Mouse (Mus musculus) liver, embryonic 15.5 days (tissue): ENCODE results near the gene Yipf2. TPM values are rescaled to one million over a fixed set of nuclear protein-coding genes. Genes with fewer than 3 reads are reported as not detected.
A peak's percentile ranks its signal among the peaks of the same experiment; 100 is the strongest.

Experiments
- ATAC-seq: fragments of 200-750 bp; cut with Nextera tagmentation; 2 replicates; pipeline ENCODE4 v1.8.0; 2017; ENCODE audit warnings: moderate number of reproducible peaks, mild to moderate bottlenecking, moderate library complexity; ENCODE audit not compliant: insufficient read depth
- H3K27ac ChIP-seq: fragments of 300-500 bp; sonication (generic); replicated peaks from 2 replicates; pipeline ENCODE4 v1.5.1; 2015; ENCODE audit warnings: mild to moderate bottlenecking, inconsistent platforms
- H3K27me3 ChIP-seq: fragments of 300-500 bp; sonication (generic); 2 replicates; pipeline ENCODE4 v1.6.1; 2015; ENCODE audit warnings: mild to moderate bottlenecking, inconsistent platforms
- H3K36me3 ChIP-seq: fragments of 300-500 bp; sonication (generic); replicated peaks from 2 replicates; pipeline ENCODE4 v1.6.1; 2015; ENCODE audit warnings: moderate library complexity, mild to moderate bottlenecking, inconsistent platforms
- H3K4me1 ChIP-seq: fragments of 300-500 bp; sonication (generic); replicated peaks from 2 replicates; pipeline ENCODE4 v1.6.1; 2015; ENCODE audit warnings: inconsistent platforms
- H3K4me2 ChIP-seq: fragments of 300-500 bp; sonication (generic); 2 replicates; pipeline ENCODE4 v1.6.1; 2015; ENCODE audit warnings: moderate library complexity, mild to moderate bottlenecking, inconsistent platforms
- H3K4me3 ChIP-seq: fragments of 300-500 bp; sonication (generic); replicated peaks from 2 replicates; pipeline ENCODE4 v1.5.1; 2015; ENCODE audit warnings: mild to moderate bottlenecking, inconsistent platforms
- H3K9ac ChIP-seq: fragments of 300-500 bp; sonication (generic); 2 replicates; pipeline ENCODE4 v1.6.1; 2015; ENCODE audit warnings: moderate library complexity, mild to moderate bottlenecking, inconsistent platforms
- H3K9me3 ChIP-seq: fragments of 300-500 bp; sonication (generic); replicated peaks from 2 replicates; pipeline ENCODE4 v1.6.1; 2016; ENCODE audit warnings: inconsistent platforms
- WGBS: fragments of 180-500 bp; shearing (Covaris S2); methylation state at CpG from one replicate; pipeline ENCODE4 v1.1.7; 2015; ENCODE audit warnings: mixed read lengths; ENCODE audit not compliant: insufficient replicate concordance; 5-methylcytosine and 5-hydroxymethylcytosine counted together
- polyA plus RNA-seq: library from polyadenylated mRNA; unstranded; fragments of >200 nt; fragmentation: Nextera tagmentation; extraction: Ambion mirVana; gene quantifications from 2 replicates; pipeline ENCODE4 v1.2.1, GENCODE M21; 2015

Yipf2 gene
- polyA plus RNA-seq, 1 experiment from 2014 or later = 10.9 TPM

DNA sequence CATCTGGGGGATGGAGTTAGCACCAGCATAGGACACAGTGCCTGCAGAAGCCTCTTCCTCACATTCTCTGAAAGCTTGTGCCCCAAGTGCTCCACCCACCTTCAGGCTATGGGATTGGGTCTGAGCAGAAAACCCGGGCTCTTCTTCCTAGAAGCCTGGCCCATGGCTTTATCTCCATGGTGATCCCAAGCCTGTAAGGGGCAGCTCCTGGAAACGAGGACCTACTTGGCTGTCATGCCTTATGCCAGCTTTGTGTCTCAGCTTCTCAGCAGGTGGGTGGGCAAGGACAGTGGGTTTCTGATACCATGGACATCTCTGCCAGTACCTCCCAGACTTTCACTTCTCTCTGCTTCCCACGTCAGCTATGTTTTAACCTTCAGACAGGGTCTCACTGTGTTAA, 14.4 kb downstream of the Yipf2 start:
- Histone ChIP-seq H3K36me3 (peaks cover 89% of the 10 kb centered on the region), H3K4me2 (no peak overlapping the region), H3K9me3 (no peaks in the 10 kb centered on the region), H3K27me3 (no peaks in the 10 kb centered on the region), H3K4me3 (no peak overlapping the region), H3K27ac (no peak overlapping the region), H3K4me1 (no peaks in the 10 kb centered on the region), H3K9ac (no peak overlapping the region)
- no peak for ATAC-seq
- 75% methylated on average over 3 of the region's 3 CpGs for WGBS

DNA sequence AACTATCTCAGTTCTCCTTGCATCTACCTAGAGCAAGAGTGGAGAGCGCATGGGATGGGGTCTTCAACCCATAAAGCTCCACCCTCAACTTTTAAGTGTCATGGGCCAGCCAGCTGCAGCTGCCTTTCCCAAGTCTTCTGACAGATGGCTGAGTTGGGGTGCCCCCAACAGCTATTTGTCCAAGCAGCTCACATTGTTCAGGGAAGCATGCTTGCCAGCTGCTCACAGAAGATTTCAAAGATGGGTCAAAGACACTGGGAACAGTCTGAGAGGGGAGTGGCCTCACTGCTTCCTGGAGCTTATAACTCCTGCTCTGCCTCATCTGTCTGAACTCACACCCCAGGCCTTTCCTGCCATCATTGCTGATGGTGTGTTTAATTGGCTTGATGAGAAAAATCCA, 16.3 kb downstream of the Yipf2 start:
- H3K27me3 ChIP-seq = no peaks in the 10 kb centered on the region
- no peak overlapping the region for H3K4me3 ChIP-seq
- no peak overlapping the region for H3K9ac ChIP-seq
- 91% methylated on average over 1 of the region's 1 CpGs for WGBS
- H3K36me3 ChIP-seq = peaks cover 90% of the 10 kb centered on the region
- no peak overlapping the region for H3K27ac ChIP-seq
- no peak for ATAC-seq
- no peaks in the 10 kb centered on the region for H3K9me3 ChIP-seq
- H3K4me2 ChIP-seq = no peak overlapping the region
- H3K4me1 ChIP-seq = no peaks in the 10 kb centered on the region

DNA sequence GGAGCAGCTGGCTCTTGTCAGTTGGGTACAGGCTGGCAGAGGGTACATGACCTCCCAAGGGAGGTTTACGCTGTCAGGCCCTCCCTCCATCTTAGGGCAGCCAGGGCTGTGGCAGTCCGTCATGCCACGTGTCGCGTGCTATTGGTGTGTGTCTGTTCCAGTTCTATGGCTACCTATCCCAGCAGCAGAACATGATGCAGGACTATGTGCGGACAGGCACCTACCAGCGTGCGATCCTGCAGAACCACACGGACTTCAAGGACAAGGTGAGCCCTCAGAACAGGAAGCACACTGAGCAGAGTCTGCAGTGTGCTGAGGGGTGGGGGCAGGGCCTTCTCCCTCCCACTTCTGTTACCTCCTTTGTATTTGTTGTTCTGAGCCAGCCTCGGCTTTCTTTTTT, 17.4 kb downstream of the Yipf2 start:
- Histone ChIP-seq H3K27ac (no peak overlapping the region), H3K4me2 (no peak overlapping the region), H3K4me3 (no peak overlapping the region), H3K9me3 (no peaks in the 10 kb centered on the region), H3K27me3 (no peaks in the 10 kb centered on the region), H3K36me3 (peaks cover 89% of the 10 kb centered on the region), H3K4me1 (peaks cover 3% of the 10 kb centered on the region; the same call in 1 of the 2 replicates), H3K9ac (no peak overlapping the region)
- no peak for ATAC-seq
- 85% methylated on average over 10 of the region's 10 CpGs for WGBS

DNA sequence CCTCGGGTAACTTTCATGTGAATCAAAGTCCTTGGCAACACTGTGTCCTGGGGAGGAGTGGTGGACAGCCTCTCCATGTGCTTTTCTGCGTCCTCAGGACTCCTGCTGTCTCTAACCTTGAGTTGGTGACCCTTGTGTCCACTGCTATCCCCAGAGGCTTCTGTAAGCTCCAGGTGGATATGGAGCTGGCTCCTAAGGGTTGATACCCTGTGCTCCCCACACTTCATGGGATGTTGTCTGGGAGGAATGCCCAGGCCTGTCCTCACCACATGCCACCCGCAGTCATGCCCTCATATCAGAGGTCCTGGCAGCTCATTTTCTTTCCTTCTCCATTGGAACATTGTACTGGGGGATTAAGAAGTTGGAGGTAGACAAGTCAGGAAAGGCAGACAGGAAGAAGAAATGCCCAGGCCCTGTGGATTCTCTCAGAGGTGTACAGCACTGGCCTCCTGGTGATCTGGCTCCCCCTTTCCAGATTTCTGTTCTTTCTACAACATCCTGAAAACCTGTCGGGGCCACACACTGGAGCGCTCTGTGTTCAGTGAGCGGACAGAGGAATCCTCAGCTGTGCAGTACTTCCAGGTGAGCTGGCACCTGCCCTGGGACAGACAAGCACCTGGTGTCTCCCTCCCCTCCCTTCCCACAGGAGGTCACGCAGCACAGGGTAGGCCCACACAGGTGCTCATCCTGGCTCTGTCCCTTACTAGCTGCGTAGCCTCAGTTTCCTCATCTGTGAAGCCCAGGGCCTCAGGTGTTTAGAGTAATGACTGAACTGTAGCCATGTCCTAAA, 18.4 kb downstream of the Yipf2 start:
- no peak overlapping the region for H3K9ac ChIP-seq
- no peaks in the 10 kb centered on the region for H3K9me3 ChIP-seq
- H3K27me3 ChIP-seq = no peaks in the 10 kb centered on the region
- H3K4me3 ChIP-seq = no peak overlapping the region
- H3K36me3 ChIP-seq = peaks cover 88% of the 10 kb centered on the region
- ATAC-seq = no peak
- no peak overlapping the region for H3K27ac ChIP-seq
- peaks cover 3% of the 10 kb centered on the region; the same call in 1 of the 2 replicates for H3K4me1 ChIP-seq
- WGBS = 87% methylated on average over 8 of the region's 8 CpGs
- no peak overlapping the region for H3K4me2 ChIP-seq

DNA sequence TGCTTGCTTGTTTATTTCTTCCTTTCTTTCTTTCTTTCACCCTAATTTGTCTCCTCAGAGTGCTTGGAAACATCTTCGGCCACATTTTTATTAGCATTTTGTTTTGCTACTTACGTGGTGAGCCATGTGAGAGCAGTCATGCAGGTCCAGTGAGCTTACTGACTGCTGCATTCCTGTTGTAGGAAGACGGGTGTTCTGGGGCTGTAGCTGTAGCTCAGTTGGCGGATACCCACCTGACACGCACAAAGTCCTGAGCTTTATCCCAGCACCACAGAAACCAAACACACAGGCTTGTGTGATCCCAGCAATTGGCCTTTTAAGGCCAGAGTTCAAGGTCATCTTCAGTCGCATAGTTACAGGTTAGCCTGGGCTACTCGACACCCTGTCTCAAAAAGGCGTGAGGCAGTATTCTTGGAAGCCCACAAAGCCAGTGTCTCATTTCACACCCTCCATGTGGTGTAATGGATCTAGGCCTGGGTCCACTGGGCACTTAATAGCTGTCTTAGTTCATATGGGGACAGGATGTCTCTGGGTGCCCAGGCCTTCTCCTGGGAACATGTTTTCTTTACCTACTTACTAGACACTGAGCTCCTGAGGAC, 23.9 kb downstream of the Yipf2 start:
- no peak overlapping the region for H3K9ac ChIP-seq
- H3K9me3 ChIP-seq = no peaks in the 10 kb centered on the region
- WGBS = 85% methylated on average over 8 of the region's 8 CpGs
- H3K27ac ChIP-seq = 0 out of 2 replicates have a peak overlapping the region, but pooled peaks have one; percentile 8
- no peak overlapping the region for H3K4me2 ChIP-seq
- H3K27me3 ChIP-seq = no peaks in the 10 kb centered on the region
- peaks cover 49% of the 10 kb centered on the region for H3K4me1 ChIP-seq
- no peak for ATAC-seq
- no peak overlapping the region for H3K4me3 ChIP-seq
- H3K36me3 ChIP-seq = peaks cover 57% of the 10 kb centered on the region

DNA sequence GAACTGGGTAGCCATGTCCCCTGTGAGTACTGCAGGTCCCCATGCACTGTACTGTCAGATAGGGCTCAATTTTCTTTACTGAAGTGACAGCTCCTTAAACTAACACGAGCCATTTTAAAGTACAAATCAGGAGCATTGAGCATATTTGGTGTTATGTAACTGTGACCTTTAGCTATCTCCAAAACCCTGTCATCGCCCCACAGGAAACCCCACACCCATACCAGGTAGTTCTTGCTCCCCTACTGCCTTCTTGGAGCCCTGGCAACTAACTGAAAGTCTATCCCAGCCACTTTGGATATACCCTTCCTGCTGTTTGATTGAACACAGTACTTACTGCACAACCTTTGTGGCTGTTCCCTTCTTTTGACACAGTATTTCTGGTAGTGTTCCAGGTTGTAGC, 25.6 kb downstream of the Yipf2 start:
- Histone ChIP-seq H3K4me2 (no peak overlapping the region), H3K4me3 (no peak overlapping the region), H3K36me3 (peaks cover 44% of the 10 kb centered on the region), H3K9me3 (no peaks in the 10 kb centered on the region), H3K27me3 (no peaks in the 10 kb centered on the region), H3K9ac (no peak overlapping the region), H3K27ac (0 out of 2 replicates have a peak overlapping the region, but pooled peaks have one; percentile 16), H3K4me1 (peaks cover 49% of the 10 kb centered on the region)
- ATAC-seq = no peak
- WGBS = 57% methylated on average over 2 of the region's 2 CpGs

DNA sequence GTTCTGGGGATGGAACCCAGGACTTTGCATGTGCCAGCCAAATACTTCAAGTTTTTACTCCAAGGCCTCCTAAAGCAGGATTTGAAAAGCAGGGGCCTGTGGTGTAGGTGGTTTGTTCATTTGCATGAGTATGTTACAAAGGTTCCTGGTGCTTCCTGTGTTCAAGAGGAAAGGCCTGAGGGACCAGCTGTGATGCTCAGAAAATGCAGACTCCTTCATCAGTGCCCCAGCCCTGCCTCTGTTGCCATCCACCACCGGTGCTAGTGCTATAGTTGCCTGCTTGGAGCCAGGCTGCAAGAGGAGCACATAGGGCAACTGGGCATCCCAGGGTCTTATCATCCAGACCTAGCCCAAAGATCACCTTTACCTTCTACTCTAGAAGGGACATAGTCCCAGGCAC, 26.1 kb downstream of the Yipf2 start:
- no peak overlapping the region for H3K4me3 ChIP-seq
- H3K4me2 ChIP-seq = no peak overlapping the region
- no peaks in the 10 kb centered on the region for H3K9me3 ChIP-seq
- WGBS = 90% methylated on average over 1 of the region's 1 CpGs
- ATAC-seq = no peak
- H3K4me1 ChIP-seq = peaks cover 52% of the 10 kb centered on the region
- no peaks in the 10 kb centered on the region for H3K27me3 ChIP-seq
- H3K36me3 ChIP-seq = peaks cover 44% of the 10 kb centered on the region
- no peak overlapping the region for H3K9ac ChIP-seq
- 0 out of 2 replicates have a peak overlapping the region, but pooled peaks have one; percentile 16 for H3K27ac ChIP-seq

DNA sequence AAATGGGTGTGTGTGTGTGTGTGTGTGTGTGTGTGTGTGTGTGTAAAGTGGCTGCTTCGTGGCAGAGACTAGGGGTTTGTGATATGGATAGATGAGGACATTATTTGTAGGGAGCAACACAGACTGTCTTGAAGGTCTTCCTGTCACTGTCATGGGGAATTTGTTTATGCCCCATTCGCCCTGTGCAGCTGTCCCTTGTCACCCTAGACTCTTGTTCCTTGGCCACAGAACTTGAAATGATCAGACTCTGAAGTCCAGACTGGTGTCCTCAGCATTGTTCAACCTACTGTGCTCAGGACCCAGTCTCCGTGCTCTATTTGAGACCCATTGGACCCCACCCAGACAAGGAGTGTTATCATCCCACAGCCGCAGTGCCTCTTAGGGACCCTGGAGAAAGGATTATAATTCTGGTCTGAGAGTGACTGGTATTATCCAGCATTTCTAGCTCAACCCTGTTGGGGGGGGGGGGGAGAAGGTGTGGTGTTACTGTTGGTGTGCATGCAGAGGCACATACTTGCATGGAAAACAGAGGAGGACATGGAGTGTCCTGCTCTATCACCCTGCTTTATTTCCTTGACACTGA, 27.5 kb downstream of the Yipf2 start:
- H3K27ac ChIP-seq = peak overlapping the region; percentile 62
- H3K36me3 ChIP-seq = peaks cover 41% of the 10 kb centered on the region
- no peaks in the 10 kb centered on the region for H3K27me3 ChIP-seq
- peaks cover 55% of the 10 kb centered on the region for H3K4me1 ChIP-seq
- H3K4me2 ChIP-seq = peak overlapping the region; percentile 17; the same call in 1 of the 2 replicates
- no peaks in the 10 kb centered on the region for H3K9me3 ChIP-seq
- H3K4me3 ChIP-seq = no peak overlapping the region
- 35% methylated on average over 4 of the region's 4 CpGs for WGBS
- ATAC-seq = peak; percentile 64
- 0 out of 2 replicates have a peak overlapping the region, but pooled peaks have one; percentile 6 for H3K9ac ChIP-seq

DNA sequence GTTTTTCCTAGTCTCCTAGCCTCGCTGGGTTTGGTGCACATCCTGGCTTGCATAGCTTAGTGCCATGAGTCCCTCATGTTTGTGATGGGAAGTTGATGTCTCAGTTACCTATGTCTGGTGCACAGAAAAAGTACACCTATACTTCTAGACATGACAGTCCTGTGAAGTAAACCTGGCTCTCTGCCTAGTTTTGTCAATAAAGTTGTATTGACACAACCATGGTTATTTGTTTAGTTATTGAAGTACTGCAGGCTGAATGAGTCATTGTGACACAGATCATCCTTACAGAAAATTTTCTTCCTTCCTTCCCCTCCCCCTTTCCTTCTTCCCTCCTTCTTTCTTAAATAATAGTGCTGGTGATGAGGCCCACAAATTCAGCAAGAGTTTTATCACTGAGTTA, 28.2 kb downstream of the Yipf2 start:
- Histone ChIP-seq H3K27me3 (no peaks in the 10 kb centered on the region), H3K9ac (no peak overlapping the region; the same call in 1 of the 2 replicates), H3K4me2 (no peak overlapping the region), H3K27ac (peak overlapping the region; percentile 62), H3K36me3 (peaks cover 34% of the 10 kb centered on the region), H3K9me3 (no peaks in the 10 kb centered on the region), H3K4me1 (peaks cover 61% of the 10 kb centered on the region), H3K4me3 (no peak overlapping the region)
- ATAC-seq = 0 out of 2 replicates have a peak, but pooled peaks have one; percentile 14
- WGBS = 59% methylated on average over 1 of the region's 1 CpGs

DNA sequence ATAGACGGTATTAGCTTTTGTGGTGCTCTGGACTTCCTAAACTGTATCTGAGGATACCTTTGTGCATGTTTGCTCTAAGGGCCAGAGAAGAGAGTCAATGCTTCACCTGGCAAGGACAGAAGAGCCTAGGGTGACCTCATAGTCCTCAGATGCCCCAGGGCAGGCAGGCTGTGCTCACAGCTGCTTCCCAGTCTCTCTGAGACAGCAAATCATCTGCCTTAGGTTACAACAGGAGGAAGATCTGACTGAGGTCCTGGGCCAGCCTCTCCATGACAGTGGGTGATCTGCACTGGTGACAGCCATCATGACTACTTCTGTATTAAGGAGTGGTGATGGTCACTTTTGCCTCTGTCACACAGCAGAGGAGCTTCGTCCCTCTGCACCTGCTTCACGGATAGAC, 33.5 kb downstream of the Yipf2 start:
- Histone ChIP-seq H3K9ac (peak overlapping the region; percentile 17), H3K4me3 (no peak overlapping the region), H3K4me1 (peaks cover 69% of the 10 kb centered on the region), H3K36me3 (peaks cover 28% of the 10 kb centered on the region; the same call in 1 of the 2 replicates), H3K4me2 (peak overlapping the region; percentile 69), H3K27me3 (no peaks in the 10 kb centered on the region), H3K9me3 (no peaks in the 10 kb centered on the region), H3K27ac (peak overlapping the region; percentile 94)
- no peak for ATAC-seq
- WGBS = 86% methylated on average over 3 of the region's 3 CpGs

DNA sequence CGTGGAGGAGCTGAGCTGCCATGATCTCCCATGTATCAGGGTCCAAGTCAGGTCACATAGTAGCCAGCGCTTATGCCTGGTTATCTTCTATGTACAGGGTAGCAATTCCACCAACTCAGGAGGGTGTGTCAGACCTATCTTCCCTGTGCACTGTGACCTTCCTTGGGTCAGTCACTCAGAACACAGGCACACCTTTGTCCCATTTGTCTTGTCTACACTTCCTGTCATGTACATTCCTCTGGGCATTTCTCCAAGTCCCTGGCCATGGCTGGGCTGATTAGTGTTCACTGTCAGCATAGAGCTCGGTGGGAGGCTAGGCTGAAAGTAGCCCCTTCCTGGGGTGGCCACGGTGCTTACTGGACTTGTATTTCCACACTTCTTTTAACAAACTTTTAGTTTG, 34.3 kb downstream of the Yipf2 start:
- Histone ChIP-seq H3K27ac (peak overlapping the region; percentile 94), H3K9me3 (no peaks in the 10 kb centered on the region), H3K36me3 (peaks cover 32% of the 10 kb centered on the region; the same call in 1 of the 2 replicates), H3K9ac (peak overlapping the region; percentile 35; the same call in 1 of the 2 replicates), H3K4me1 (peaks cover 75% of the 10 kb centered on the region), H3K27me3 (no peaks in the 10 kb centered on the region), H3K4me3 (peak overlapping the region; percentile 14; the same call in 1 of the 2 replicates), H3K4me2 (peak overlapping the region; percentile 69)
- ATAC-seq = peak; percentile 100
- 12% methylated on average over 4 of the region's 4 CpGs for whole genome bisulfite sequencing
